In genomic region chr2:172739529-172739928, GRCm38 (mm10) we compare ENCODE assay signal across 11 mouse cellular contexts.
DNase-seq lines count a peak whose midpoint lies in the region; ATAC-seq and TF ChIP-seq lines count a peak whose summit lies in the region.
"Had no signal": no experiment of that assay in that cellular context is flagged by ENCODE, and none has a peak within 500 bp of the region (broad histone marks: within the 10 kb centered on the region; RNA-seq: fewer than 3 reads in every experiment).

No protein-coding gene starts in this region.

- intact Hi-C loops in gastrocnemius, adult 2 months (cut with DNase I), result no loop called here

- no peak for TF ChIP-seq CTCF in liver, postnatal 0 days (IDR thresholded peaks at IDR 0.05; ENCODE audit: low read depth)
- TF ChIP-seq CTCF in gastrocnemius, adult 2 months (IDR thresholded peaks at IDR 0.05), result no peak

- H3K4me3 ChIP-seq in liver, postnatal 0 days (ENCODE audit: low read depth, low read length), result no peak overlapping the region
- peak overlapping the region; percentile 41 for H3K4me3 ChIP-seq in limb, embryonic 10.5 days
- no peak overlapping the region for H3K4me3 ChIP-seq in gastrocnemius, adult 2 months
- H3K4me3 ChIP-seq: liver, embryonic 12.5 days had no signal

- H3K36me3 ChIP-seq in liver, postnatal 0 days (replicated peaks; ENCODE audit: insufficient read depth, low read length), result no peaks in the 10 kb centered on the region
- H3K36me3 ChIP-seq in limb, embryonic 10.5 days, result no peaks in the 10 kb centered on the region
- H3K36me3 ChIP-seq: liver, embryonic 12.5 days had no signal

- no peak overlapping the region for H3K27ac ChIP-seq in liver, postnatal 0 days (ENCODE audit: low read depth)
- H3K27ac ChIP-seq in limb, embryonic 10.5 days, result peak overlapping the region; percentile 87
- H3K27ac ChIP-seq in gastrocnemius, adult 2 months, result no peak overlapping the region
- H3K27ac ChIP-seq: liver, embryonic 12.5 days had no signal

- no peak overlapping the region for H3K4me2 ChIP-seq in liver, postnatal 0 days (ENCODE audit: low read depth, low read length)
- H3K4me2 ChIP-seq: liver, embryonic 12.5 days had no signal

- 9% methylated on average over 19 of the region's 19 CpGs for WGBS in liver, postnatal 0 days (ENCODE audit: insufficient replicate concordance)
- WGBS in limb, embryonic 10.5 days, result 4% methylated on average over 19 of the region's 19 CpGs

- H3K9ac ChIP-seq in liver, postnatal 0 days (replicated peaks), result no peak overlapping the region
- H3K9ac ChIP-seq: liver, embryonic 12.5 days had no signal

- ATAC-seq in liver, postnatal 0 days, result no peak
- ATAC-seq in CD4-positive, CD25-positive, alpha-beta regulatory T cell, adult 4 months, result no peak

- no peaks in the 10 kb centered on the region for H3K4me1 ChIP-seq in liver, postnatal 0 days (ENCODE audit: insufficient read depth)
- peaks cover 58% of the 10 kb centered on the region for H3K4me1 ChIP-seq in limb, embryonic 10.5 days
- H3K4me1 ChIP-seq: liver, embryonic 12.5 days had no signal

- no peak for TF ChIP-seq EP300 in liver, postnatal 0 days (IDR thresholded peaks at IDR 0.05; ENCODE audit: low read depth)

- H3K9me3 ChIP-seq in liver, postnatal 0 days (ENCODE audit: low read length), result no peaks in the 10 kb centered on the region
- H3K9me3 ChIP-seq in limb, embryonic 10.5 days (replicated peaks), result no peaks in the 10 kb centered on the region
- H3K9me3 ChIP-seq: liver, embryonic 12.5 days had no signal

- H3K27me3 ChIP-seq in liver, postnatal 0 days (ENCODE audit: insufficient read depth, low read length), result peaks cover 41% of the 10 kb centered on the region
- peaks cover 44% of the 10 kb centered on the region; the same call in 1 of the 2 replicates for H3K27me3 ChIP-seq in limb, embryonic 10.5 days (ENCODE audit: low read depth, poor library complexity, severe bottlenecking)

- DNase-seq in embryo, embryonic 10 days (ENCODE audit: low spot score), result peak; percentile 61
- no peak for DNase-seq in embryo, embryonic 9.5 days (ENCODE audit: extremely low spot score)
- DNase-seq in liver, result peak; percentile 12
- no peak for DNase-seq in liver, postnatal 0 days
- peak; percentile 69 for DNase-seq in embryo, embryonic 10.5 days (ENCODE audit: low spot score)
- DNase-seq in limb, embryonic 10.5 days (ENCODE audit: low spot score), result peak; percentile 78
- DNase-seq in gastrocnemius, adult 2 months, result no peak
- DNase-seq: adrenal gland, adult 8-10 months; cerebellum, adult 9-11 months had no signal

Comparison
In these comparisons a context has a peak if more than half of its experiments do, and no peak if none do; other contexts are left out.
1. DNase-seq: peak in embryo, embryonic 10 days (single experiment), liver (single experiment), embryo, embryonic 10.5 days (single experiment) and limb, embryonic 10.5 days (single experiment); none in embryo, embryonic 9.5 days (single experiment), liver, postnatal 0 days (single experiment) and gastrocnemius, adult 2 months (single experiment).